Mouse (Mus musculus) layer of hippocampus, adult 9-11 months (tissue): Measurements from ENCODE around the gene Calm3.

Experiments
- DNase-seq: peaks from one replicate; pipeline ENCODE4 v3.0.0; 2022

The Calm3 gene

DNA sequence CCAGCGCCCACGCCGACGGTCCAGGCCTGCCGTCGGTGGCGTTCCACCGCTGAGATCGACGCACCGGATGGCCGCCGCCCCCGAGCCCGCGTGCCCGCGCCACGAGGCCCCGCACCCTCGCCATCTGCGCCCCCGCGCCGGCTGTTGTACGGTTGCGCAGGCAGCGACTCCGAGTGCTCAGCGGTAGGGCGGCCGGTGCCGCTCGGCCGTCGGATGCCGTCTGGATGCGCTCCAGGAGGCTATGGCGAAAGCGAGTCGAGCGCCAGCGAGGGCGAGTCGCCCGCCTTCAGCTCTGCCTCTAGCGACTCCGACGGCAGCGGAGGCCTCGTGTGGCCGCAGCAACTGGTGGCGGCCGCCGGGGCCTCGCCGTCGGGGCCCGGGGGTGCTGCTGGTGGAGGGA is 38.0 kb downstream of the Calm3 start:
- no peak for DNase-seq

GRCm38 (mm10) chr7:16885271-16885776 is 38.6 kb downstream of the Calm3 start:
- DNase-seq = no peak

GRCm38 (mm10) chr7:16884334-16884733 is 39.6 kb downstream of the Calm3 start:
- no peak for DNase-seq

- DNase-seq = no peak
These were observed 40.8 kb downstream of the Calm3 start for GRCm38 (mm10) chr7:16883162-16883561.

- no peak for DNase-seq
These were observed 43.3 kb downstream of the Calm3 start for GRCm38 (mm10) chr7:16880615-16881014.

- DNase-seq = peak; percentile 83
These were observed 43.9 kb downstream of the Calm3 start for GRCm38 (mm10) chr7:16879796-16880547.

DNA sequence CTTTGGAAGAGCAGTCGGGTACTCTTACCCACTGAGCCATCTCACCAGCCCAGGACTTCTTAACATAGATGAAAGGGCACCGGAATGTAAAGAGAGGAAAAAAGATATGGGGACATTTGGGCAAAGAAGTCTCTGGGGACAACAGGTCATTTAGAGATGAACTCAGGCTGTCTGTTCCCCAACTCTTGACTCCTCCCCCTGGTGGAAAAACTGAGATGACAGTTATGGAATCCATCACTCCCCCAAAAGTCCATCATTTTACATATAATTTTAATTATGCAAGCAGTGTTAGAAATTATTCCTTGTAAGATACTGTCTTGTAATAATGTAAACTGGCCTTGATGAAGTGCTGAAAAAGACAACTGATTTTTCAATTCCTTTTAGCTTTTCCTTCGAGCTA is 46.2 kb downstream of the Calm3 start:
- DNase-seq = no peak

GRCm38 (mm10) chr7:16876608-16877007 is 47.3 kb downstream of the Calm3 start:
- DNase-seq = no peak

- DNase-seq = no peak
These were observed 47.9 kb downstream of the Calm3 start for GRCm38 (mm10) chr7:16876006-16876405.

GRCm38 (mm10) chr7:16875326-16875725 is 48.6 kb downstream of the Calm3 start:
- DNase-seq = no peak

DNA sequence AGATGAGACGGTGACA is 48.8 kb downstream of the Calm3 start, which contains the start of gene Dact3:
Dact3 (plus strand) TSS at position 8 of the 16 bp plus-strand sequence.
- no peak for DNase-seq

DNA sequence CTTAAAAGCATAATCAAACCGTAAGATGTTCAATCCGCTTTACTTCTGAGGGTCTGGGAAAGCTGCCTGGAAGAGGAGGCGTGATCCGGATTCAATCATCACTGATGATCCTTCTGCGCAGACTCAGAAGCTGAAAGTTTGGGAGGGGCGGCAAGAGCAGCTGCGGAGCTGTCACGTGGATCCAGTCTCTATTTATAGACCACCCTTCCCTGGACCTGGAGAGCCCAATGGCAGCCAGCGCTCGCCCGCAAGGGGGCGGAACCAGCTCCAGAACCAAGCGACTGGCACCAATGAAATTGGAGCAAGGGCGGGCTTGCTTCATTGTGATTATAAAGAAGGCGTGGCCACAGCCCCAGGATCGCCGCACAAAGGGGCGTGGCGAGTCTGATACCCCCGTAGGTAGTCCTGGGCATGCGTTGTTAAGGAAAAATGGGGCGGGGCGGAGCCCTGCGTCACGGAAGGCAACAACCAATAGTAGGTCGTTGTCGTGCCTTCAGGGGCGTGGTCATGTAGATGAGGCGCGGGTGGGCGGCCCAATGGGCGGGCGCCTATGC is 49.1 kb downstream of the Calm3 start:
- DNase-seq = peak; percentile 100

DNA sequence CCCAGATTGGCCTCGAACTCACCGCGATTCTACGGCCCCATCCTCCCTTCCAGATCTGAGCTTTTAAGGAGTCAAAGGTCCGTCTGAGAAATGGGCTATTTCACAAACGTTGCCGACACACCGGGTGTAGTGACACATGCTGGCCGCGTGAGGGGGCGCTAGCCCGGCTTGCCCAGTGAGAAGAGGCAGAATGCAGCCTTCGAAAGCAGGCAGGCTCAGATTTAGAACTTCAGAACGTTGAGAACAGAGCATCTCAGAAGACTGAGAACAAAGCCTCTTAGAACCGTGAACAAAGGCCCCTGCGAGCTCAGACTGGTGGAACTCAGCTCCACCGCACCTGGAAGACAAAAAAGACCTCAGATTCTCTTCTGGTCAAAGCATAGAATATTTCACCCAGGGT is 49.7 kb downstream of the Calm3 start:
- DNase-seq = peak; percentile 85

DNA sequence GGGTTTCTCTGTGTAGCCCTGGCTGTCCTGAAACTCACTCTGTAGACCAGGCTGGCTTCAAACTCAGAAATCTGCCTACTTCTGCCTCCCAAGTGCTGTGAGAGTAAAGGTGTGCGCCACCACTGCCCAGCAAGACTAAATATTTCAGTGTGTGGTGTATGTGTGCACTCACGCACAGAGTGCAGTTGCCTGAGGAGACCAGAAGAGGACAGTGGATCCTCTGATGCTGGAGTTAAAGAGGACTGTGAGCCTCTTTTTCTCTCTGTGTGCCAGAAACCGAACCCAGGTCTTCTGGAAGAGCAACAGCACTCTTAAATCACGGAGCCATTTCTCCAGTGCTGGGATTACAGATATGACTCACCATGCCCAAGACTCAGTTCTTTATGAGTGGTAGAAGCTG is 50.5 kb downstream of the Calm3 start:
- DNase-seq = no peak

DNA sequence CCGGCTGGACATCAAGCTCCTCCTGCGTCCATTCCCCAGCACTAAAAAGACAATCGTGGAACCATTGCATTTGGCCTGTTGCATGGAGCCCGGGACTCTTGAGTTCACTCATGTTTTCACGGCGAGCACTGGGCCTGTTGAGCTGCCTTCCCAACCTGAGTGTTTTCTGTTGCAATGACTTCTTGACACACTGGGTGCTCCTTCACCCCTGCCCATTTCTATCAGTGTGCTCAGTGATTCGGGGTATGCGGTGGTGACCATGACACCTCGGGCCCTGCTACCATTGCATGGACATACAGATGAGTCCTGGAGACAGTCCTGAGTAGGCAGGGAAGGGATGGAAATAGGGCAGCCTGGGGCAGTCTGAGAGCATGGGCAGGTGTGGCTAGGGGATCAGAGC is 51.4 kb downstream of the Calm3 start:
- no peak for DNase-seq

GRCm38 (mm10) chr7:16871600-16871999 is 52.3 kb downstream of the Calm3 start:
- DNase-seq = no peak

GRCm38 (mm10) chr7:16869497-16869896 is 54.4 kb downstream of the Calm3 start:
- DNase-seq = peak; percentile 97

DNA sequence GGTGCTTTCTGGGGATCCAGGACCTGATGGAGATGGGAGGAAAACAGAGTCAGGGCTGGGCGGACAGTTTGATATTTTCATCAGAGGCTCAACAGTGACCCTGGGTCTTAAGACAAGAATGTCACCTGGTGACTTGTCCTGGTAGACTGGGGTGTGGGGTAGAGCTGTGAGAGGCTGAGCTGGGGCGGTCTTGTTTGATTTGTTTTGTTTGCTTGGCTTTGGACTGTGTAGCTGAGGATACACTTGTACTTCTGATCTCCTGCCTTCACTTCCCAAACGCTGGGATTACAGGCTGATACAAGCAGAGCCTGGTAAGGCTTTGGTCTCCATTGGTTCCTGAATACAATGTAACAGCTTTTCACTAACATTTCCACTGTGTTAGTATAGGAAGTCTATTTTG is 56.4 kb downstream of the Calm3 start:
- DNase-seq = no peak
